Mouse (Mus musculus) brain, adult 10 weeks (tissue): ENCODE measurements around the gene 4933425L06Rik. TPM values are rescaled to one million over a fixed set of nuclear protein-coding genes. Genes with fewer than 3 reads are reported as not detected.

Experiments
- polyA plus RNA-seq: library from polyadenylated mRNA; stranded (reverse); fragments of 350-450 nt; fragmentation: Illumina TruSeq; extraction: RNeasy Lipid Tissue Mini Kit (QIAGEN cat#74804); gene quantifications from one replicate; pipeline ENCODE4 v1.2.3, GENCODE M21; 2015; ENCODE audit warnings: low read depth, low replicate concordance

Gene 4933425L06Rik
- polyA plus RNA-seq: not detected

GRCm38 (mm10) chr13:105081862-105082261 is at the start of gene 4933425L06Rik:
Gene 4933425L06Rik (plus strand): TSS chr13:105082122.

GRCm38 (mm10) chr13:105054181-105054940 is 27.6 kb upstream of the 4933425L06Rik start, which contains the start of gene Rgs7bp:
Gene Rgs7bp (minus strand): TSS chr13:105054930.

Other genes starting within 250 kb of the 4933425L06Rik start
- 0.59 TPM for gene Shisal2b, start 218.2 kb upstream of the 4933425L06Rik start, polyA plus RNA-seq
- gene Rgs7bp, start 27.2 kb upstream of the 4933425L06Rik start, polyA plus RNA-seq: 146 TPM
- gene Rnf180, start 212.7 kb downstream of the 4933425L06Rik start, polyA plus RNA-seq: 18.2 TPM